30 mouse cellular contexts compared by ENCODE assay signal in genomic region chr2:37587919-37588318, GRCm38 (mm10).
DNase-seq lines count a peak whose midpoint lies in the region; ATAC-seq and TF ChIP-seq lines count a peak whose summit lies in the region.
"Had no signal": no experiment of that assay in that cellular context is flagged by ENCODE, and none has a peak within 500 bp of the region (broad histone marks: within the 10 kb centered on the region; RNA-seq: fewer than 3 reads in every experiment).

No protein-coding gene starts in this region.

- H3K27me3 ChIP-seq in liver, embryonic 15.5 days: no peaks in the 10 kb centered on the region
- H3K27me3 ChIP-seq in liver, postnatal 0 days (ENCODE audit: insufficient read depth, low read length): no peaks in the 10 kb centered on the region
- H3K27me3 ChIP-seq: CH12.LX; embryonic facial prominence, embryonic 13.5 days; forebrain, embryonic 12.5 days; forebrain, embryonic 15.5 days; heart, embryonic 13.5 days; hindbrain, embryonic 15.5 days had no signal

- no peak overlapping the region for H3K27ac ChIP-seq in liver, embryonic 15.5 days (replicated peaks)
- H3K27ac ChIP-seq in liver, postnatal 0 days (ENCODE audit: low read depth): peak overlapping the region; percentile 31
- H3K27ac ChIP-seq: embryonic facial prominence, embryonic 10.5 days; embryonic facial prominence, embryonic 13.5 days; forebrain, embryonic 12.5 days; forebrain, embryonic 15.5 days; heart, adult 2 months; heart, embryonic 10.5 days; heart, embryonic 13.5 days; hindbrain, embryonic 15.5 days had no signal

- H3K9me3 ChIP-seq in liver, embryonic 15.5 days (replicated peaks): no peaks in the 10 kb centered on the region
- no peaks in the 10 kb centered on the region for H3K9me3 ChIP-seq in liver, postnatal 0 days (ENCODE audit: low read length)
- H3K9me3 ChIP-seq: embryonic facial prominence, embryonic 10.5 days; embryonic facial prominence, embryonic 13.5 days; forebrain, embryonic 12.5 days; forebrain, embryonic 15.5 days; G1E; heart, embryonic 10.5 days; heart, embryonic 13.5 days; hindbrain, embryonic 15.5 days had no signal

- intact Hi-C loops in left cerebral cortex, postnatal 36 days (cut with DNase I): no loop called here

- no peak for TF ChIP-seq EP300 in liver, postnatal 0 days (IDR thresholded peaks at IDR 0.05; ENCODE audit: low read depth)

- H3K4me1 ChIP-seq in liver, embryonic 15.5 days (replicated peaks): no peaks in the 10 kb centered on the region
- no peaks in the 10 kb centered on the region for H3K4me1 ChIP-seq in liver, postnatal 0 days (ENCODE audit: insufficient read depth)
- H3K4me1 ChIP-seq: embryonic facial prominence, embryonic 10.5 days; forebrain, embryonic 12.5 days; forebrain, embryonic 15.5 days; heart, embryonic 10.5 days; heart, embryonic 13.5 days; hindbrain, embryonic 15.5 days had no signal

- DNase-seq in liver (no peak), 3T3-L1 (ENCODE audit: low read depth, low spot score) (peak; percentile 46), 416B (ENCODE audit: low read depth) (peak; percentile 17), adipocyte (ENCODE audit: low spot score) (no peak)
- DNase-seq in liver, postnatal 0 days: no peak
- DNase-seq in left cerebral cortex, postnatal 36 days (ENCODE audit: low spot score in 2 of 2): no peak
- DNase-seq in left cerebral cortex, adult 8-10 months (ENCODE audit: low spot score in 2 of 2): no peak
- DNase-seq: adrenal gland, adult 8-10 months; adrenal gland, postnatal 25 days; B cell, adult 2 months; cerebellum, adult 11-12 months; cerebellum, adult 8-10 months; cerebellum, postnatal 10 days; cerebellum, postnatal 36 days; embryo, embryonic 11 days; gastrocnemius, postnatal 25 days; heart, adult 2 months; heart, postnatal 14 days; heart, postnatal 4 days had no signal

- no peak overlapping the region for H3K9ac ChIP-seq in liver, embryonic 15.5 days
- H3K9ac ChIP-seq in liver, postnatal 0 days (replicated peaks): no peak overlapping the region
- H3K9ac ChIP-seq: embryonic facial prominence, embryonic 13.5 days; forebrain, embryonic 12.5 days; forebrain, embryonic 15.5 days; heart, embryonic 13.5 days; hindbrain, embryonic 15.5 days had no signal

- TF ChIP-seq CTCF in liver, postnatal 0 days (IDR thresholded peaks at IDR 0.05; ENCODE audit: low read depth): no peak

- no peak overlapping the region for H3K4me2 ChIP-seq in liver, embryonic 15.5 days
- H3K4me2 ChIP-seq in liver, postnatal 0 days (ENCODE audit: low read depth, low read length): no peak overlapping the region
- H3K4me2 ChIP-seq: embryonic facial prominence, embryonic 13.5 days; forebrain, embryonic 12.5 days; forebrain, embryonic 15.5 days; heart, embryonic 13.5 days; hindbrain, embryonic 15.5 days had no signal

- H3K36me3 ChIP-seq in liver, embryonic 15.5 days (replicated peaks): no peaks in the 10 kb centered on the region
- no peaks in the 10 kb centered on the region; the same call in 1 of the 2 replicates for H3K36me3 ChIP-seq in liver, postnatal 0 days (replicated peaks; ENCODE audit: insufficient read depth, low read length)

- peak; percentile 42; the same call in 1 of the 2 replicates for ATAC-seq in liver, embryonic 15.5 days (ENCODE audit: insufficient read depth)
- ATAC-seq in liver, postnatal 0 days: peak; percentile 91
- ATAC-seq: forebrain, embryonic 15.5 days had no signal

- no peak overlapping the region for H3K4me3 ChIP-seq in liver, embryonic 15.5 days (replicated peaks)
- H3K4me3 ChIP-seq in liver, postnatal 0 days (ENCODE audit: low read depth, low read length): no peak overlapping the region
- H3K4me3 ChIP-seq: embryonic facial prominence, embryonic 10.5 days; embryonic facial prominence, embryonic 13.5 days; erythroblast, embryonic 14.5 days; forebrain, embryonic 12.5 days; forebrain, embryonic 15.5 days; heart, adult 2 months; heart, embryonic 10.5 days; heart, embryonic 13.5 days; hindbrain, embryonic 15.5 days had no signal

Comparison
In these comparisons a context has a peak if more than half of its experiments do, and no peak if none do; other contexts are left out.
1. DNase-seq: peak in 3T3-L1 (single experiment) and 416B (single experiment); none in liver (single experiment), liver, postnatal 0 days (single experiment), left cerebral cortex, postnatal 36 days (0 of 2), left cerebral cortex, adult 8-10 months (0 of 2) and adipocyte (single experiment).